ENCODE assay signal across 26 mouse cellular contexts in the genomic region with DNA sequence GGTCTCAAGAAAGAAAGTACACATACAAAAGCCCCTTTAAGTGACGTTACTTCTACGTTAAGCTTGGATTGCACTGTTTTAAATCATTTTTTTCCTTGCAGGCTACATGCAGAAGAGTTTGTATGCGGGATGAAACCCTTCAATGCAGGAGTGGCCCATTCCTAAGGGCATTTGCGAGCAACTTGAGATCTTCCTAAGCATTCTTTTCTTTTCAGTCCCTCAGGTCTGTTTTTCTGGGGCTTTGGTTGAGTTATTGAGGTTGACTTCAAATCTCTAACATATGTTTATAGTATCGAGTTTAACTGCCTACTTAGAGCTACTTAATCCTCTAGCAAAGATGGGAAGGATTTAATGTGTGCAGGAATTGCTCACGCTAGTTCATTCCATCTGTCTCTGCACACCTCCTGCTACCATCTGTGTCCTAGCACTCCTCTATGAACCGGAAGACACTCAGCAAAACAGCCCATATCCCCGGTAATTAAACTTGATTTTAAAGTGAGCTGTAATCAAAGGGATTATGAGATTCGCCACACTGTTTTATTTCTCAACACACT.
DNase-seq lines count a peak whose midpoint lies in the region; ATAC-seq and TF ChIP-seq lines count a peak whose summit lies in the region.
"Had no signal": no experiment of that assay in that cellular context is flagged by ENCODE, and none has a peak within 500 bp of the region (broad histone marks: within the 10 kb centered on the region; RNA-seq: fewer than 3 reads in every experiment).

No protein-coding gene starts in this region.

- DNase-seq in frontal cortex, adult 2 months (ENCODE audit: extremely low spot score in 1 of 2, low spot score in 1 of 2), result no peak
- DNase-seq in midbrain, postnatal 0 days (ENCODE audit: low spot score), result peak; percentile 17
- peak; percentile 60 for DNase-seq in hindlimb bud, embryonic 11.5 days (ENCODE audit: extremely low spot score, low read depth, low spot score)
- DNase-seq in spleen, postnatal 4 days (ENCODE audit: low spot score in 2 of 2), result no peak
- DNase-seq in spleen, adult 12 weeks (ENCODE audit: low spot score), result no peak
- DNase-seq: adrenal gland, postnatal 25 days; cerebellum, adult 18-20 months; cerebellum, postnatal 10 days; gastrocnemius, postnatal 10 days; kidney, adult 18-20 months; kidney, postnatal 25 days; left cerebral cortex, postnatal 4 days; lung, postnatal 4 days had no signal

- no peaks in the 10 kb centered on the region for H3K36me3 ChIP-seq in midbrain, postnatal 0 days (ENCODE audit: insufficient read depth, low read length)
- H3K36me3 ChIP-seq in midbrain, embryonic 16.5 days (ENCODE audit: control insufficient read depth, insufficient read depth, low read length), result no peaks in the 10 kb centered on the region
- H3K36me3 ChIP-seq: heart, embryonic 10.5 days; heart, embryonic 15.5 days; kidney, embryonic 15.5 days; midbrain, embryonic 12.5 days; stomach, embryonic 15.5 days had no signal

- peak; percentile 67 for ATAC-seq in frontal cortex, adult (ENCODE audit: low TSS enrichment)
- no peak for ATAC-seq in midbrain, postnatal 0 days (ENCODE audit: low FRiP score)
- no peak for ATAC-seq in midbrain, embryonic 16.5 days
- ATAC-seq: CD4-positive, CD25-positive, alpha-beta regulatory T cell, adult 4 months; forebrain, embryonic 13.5 days had no signal

- H3K27me3 ChIP-seq in midbrain, postnatal 0 days (ENCODE audit: insufficient read depth, low read length), result no peaks in the 10 kb centered on the region
- no peaks in the 10 kb centered on the region for H3K27me3 ChIP-seq in midbrain, embryonic 16.5 days (ENCODE audit: control insufficient read depth, insufficient read depth, low read depth, low read length)
- H3K27me3 ChIP-seq: heart, embryonic 15.5 days; kidney, embryonic 15.5 days; megakaryocyte, embryonic 14.5 days; midbrain, embryonic 12.5 days; stomach, embryonic 15.5 days had no signal

- no peak overlapping the region for H3K27ac ChIP-seq in midbrain, postnatal 0 days (ENCODE audit: low read depth, low read length)
- H3K27ac ChIP-seq in midbrain, embryonic 16.5 days (ENCODE audit: low read length), result no peak overlapping the region
- H3K27ac ChIP-seq: forebrain, embryonic 13.5 days; heart, embryonic 10.5 days; heart, embryonic 15.5 days; hindbrain, embryonic 14.5 days; kidney, embryonic 15.5 days; layer of hippocampus, adult 2 months; midbrain, embryonic 12.5 days; stomach, embryonic 15.5 days had no signal

- H3K9ac ChIP-seq in midbrain, postnatal 0 days (replicated peaks; ENCODE audit: low read length, poor library complexity, severe bottlenecking), result no peak overlapping the region
- H3K9ac ChIP-seq in midbrain, embryonic 16.5 days (ENCODE audit: low read depth, low read length), result no peak overlapping the region
- H3K9ac ChIP-seq: forebrain, embryonic 13.5 days; heart, embryonic 15.5 days; hindbrain, embryonic 14.5 days; kidney, embryonic 15.5 days; midbrain, embryonic 12.5 days; stomach, embryonic 15.5 days had no signal

- no peaks in the 10 kb centered on the region for H3K9me3 ChIP-seq in midbrain, postnatal 0 days (ENCODE audit: low read length)
- no peaks in the 10 kb centered on the region for H3K9me3 ChIP-seq in midbrain, embryonic 16.5 days (replicated peaks; ENCODE audit: control insufficient read depth, low read length, poor library complexity, severe bottlenecking)
- H3K9me3 ChIP-seq: forebrain, embryonic 13.5 days; heart, embryonic 10.5 days; heart, embryonic 15.5 days; kidney, embryonic 15.5 days; megakaryocyte, embryonic 14.5 days; midbrain, embryonic 12.5 days; stomach, embryonic 15.5 days had no signal

- no peak overlapping the region for H3K4me3 ChIP-seq in midbrain, postnatal 0 days (ENCODE audit: low read depth, low read length)
- no peak overlapping the region for H3K4me3 ChIP-seq in midbrain, embryonic 16.5 days (ENCODE audit: low read depth, low read length)
- H3K4me3 ChIP-seq: forebrain, embryonic 13.5 days; heart, embryonic 10.5 days; heart, embryonic 15.5 days; kidney, embryonic 15.5 days; layer of hippocampus, adult 2 months; megakaryocyte, embryonic 14.5 days; midbrain, embryonic 12.5 days; stomach, embryonic 15.5 days had no signal

- no peak overlapping the region for H3K4me2 ChIP-seq in midbrain, postnatal 0 days (ENCODE audit: low read depth, low read length, poor library complexity, severe bottlenecking)
- H3K4me2 ChIP-seq in midbrain, embryonic 16.5 days (ENCODE audit: low read length), result no peak overlapping the region
- H3K4me2 ChIP-seq: forebrain, embryonic 13.5 days; heart, embryonic 15.5 days; hindbrain, embryonic 14.5 days; kidney, embryonic 15.5 days; liver, embryonic 11.5 days; midbrain, embryonic 12.5 days; stomach, embryonic 15.5 days had no signal

- TF ChIP-seq CTCF in midbrain, postnatal 0 days (IDR thresholded peaks at IDR 0.05), result no peak

- H3K4me1 ChIP-seq in midbrain, postnatal 0 days (ENCODE audit: insufficient read depth, low read length), result no peaks in the 10 kb centered on the region
- no peaks in the 10 kb centered on the region for H3K4me1 ChIP-seq in midbrain, embryonic 16.5 days (ENCODE audit: control insufficient read depth, insufficient read depth, low read length)
- H3K4me1 ChIP-seq: forebrain, embryonic 13.5 days; heart, embryonic 10.5 days; heart, embryonic 15.5 days; kidney, embryonic 15.5 days; megakaryocyte, embryonic 14.5 days; midbrain, embryonic 12.5 days had no signal

- WGBS in midbrain, postnatal 0 days, result 72% methylated on average over 9 of the region's 9 CpGs
- WGBS in midbrain, embryonic 16.5 days, result 73% methylated on average over 9 of the region's 9 CpGs

Comparison
In these comparisons a context has a peak if more than half of its experiments do, and no peak if none do; other contexts are left out.
1. DNase-seq: peak in midbrain, postnatal 0 days (single experiment) and hindlimb bud, embryonic 11.5 days (single experiment); none in frontal cortex, adult 2 months (0 of 2), spleen, postnatal 4 days (0 of 2) and spleen, adult 12 weeks (single experiment).